Comparison of ENCODE assay signal across 19 mouse cellular contexts in genomic region chr8:120888005-120888404, GRCm38 (mm10).
A peak's percentile ranks its signal among the peaks of the same experiment; 100 is the strongest.
DNase-seq lines count a peak whose midpoint lies in the region; ATAC-seq and TF ChIP-seq lines count a peak whose summit lies in the region.
"Had no signal": no experiment of that assay in that cellular context is flagged by ENCODE, and none has a peak within 500 bp of the region (broad histone marks: within the 10 kb centered on the region; RNA-seq: fewer than 3 reads in every experiment).

No protein-coding gene starts in this region.

- H3K4me3 ChIP-seq in embryonic facial prominence, embryonic 13.5 days: no peak overlapping the region
- no peak overlapping the region for H3K4me3 ChIP-seq in embryonic facial prominence, embryonic 10.5 days
- no peak overlapping the region for H3K4me3 ChIP-seq in thymus, adult 2 months (ENCODE audit: control insufficient read depth, insufficient read depth, low read length)
- H3K4me3 ChIP-seq: forebrain, embryonic 13.5 days; heart, embryonic 15.5 days; limb, embryonic 13.5 days; liver, embryonic 13.5 days had no signal

- ATAC-seq in embryonic facial prominence, embryonic 13.5 days (ENCODE audit: insufficient number of reproducible peaks, insufficient read depth, low FRiP score, low TSS enrichment, low read depth): peak; percentile 34; the same call in 1 of the 2 replicates
- ATAC-seq: forebrain, embryonic 13.5 days; hindbrain, postnatal 0 days; midbrain, embryonic 16.5 days had no signal

- H3K27ac ChIP-seq in embryonic facial prominence, embryonic 13.5 days: no peak overlapping the region
- H3K27ac ChIP-seq in embryonic facial prominence, embryonic 10.5 days (replicated peaks): no peak overlapping the region
- H3K27ac ChIP-seq in thymus, adult 2 months (ENCODE audit: control insufficient read depth, insufficient read depth, low read length): no peak overlapping the region
- H3K27ac ChIP-seq: forebrain, embryonic 13.5 days; heart, embryonic 15.5 days; hindbrain, postnatal 0 days; limb, embryonic 13.5 days; liver, embryonic 13.5 days had no signal

- H3K36me3 ChIP-seq in embryonic facial prominence, embryonic 13.5 days: no peaks in the 10 kb centered on the region
- no peaks in the 10 kb centered on the region for H3K36me3 ChIP-seq in embryonic facial prominence, embryonic 10.5 days (replicated peaks)
- no peaks in the 10 kb centered on the region for H3K36me3 ChIP-seq in thymus, adult 2 months (ENCODE audit: control insufficient read depth, insufficient read depth, low read length)
- H3K36me3 ChIP-seq: heart, embryonic 15.5 days; limb, embryonic 13.5 days; liver, embryonic 13.5 days had no signal

- no peak for TF ChIP-seq POLR2A in thymus, adult 2 months (IDR thresholded peaks at IDR 0.05; ENCODE audit: control insufficient read depth, extremely low read depth, insufficient read depth, low read length, poor library complexity)

- H3K4me1 ChIP-seq in embryonic facial prominence, embryonic 13.5 days: peaks cover 16% of the 10 kb centered on the region
- peaks cover 43% of the 10 kb centered on the region for H3K4me1 ChIP-seq in embryonic facial prominence, embryonic 10.5 days
- peaks cover 16% of the 10 kb centered on the region for H3K4me1 ChIP-seq in thymus, adult 2 months (replicated peaks; ENCODE audit: control insufficient read depth, insufficient read depth, low read length)
- H3K4me1 ChIP-seq: liver, embryonic 13.5 days had no signal

- H3K4me2 ChIP-seq in embryonic facial prominence, embryonic 13.5 days: no peak overlapping the region
- H3K4me2 ChIP-seq: forebrain, embryonic 13.5 days; heart, embryonic 15.5 days; limb, embryonic 13.5 days; liver, embryonic 13.5 days had no signal

- DNase-seq in embryonic facial prominence, embryonic 10.5 days (ENCODE audit: low spot score): no peak
- peak; percentile 24 for DNase-seq in thymus, adult 2 months
- DNase-seq in thymus, adult 18-20 months: no peak
- peak; percentile 44 to 64 for DNase-seq in natural killer cell, adult 2 months (ENCODE audit: low spot score in 2 of 2)
- no peak for DNase-seq in embryo, embryonic 9.5 days (ENCODE audit: extremely low spot score)
- DNase-seq in kidney, adult 9 months: no peak
- no peak for DNase-seq in layer of hippocampus, adult 11-12 months (ENCODE audit: low spot score)
- DNase-seq: cerebellum, adult 18-20 months; cerebellum, postnatal 36 days; heart, adult 11 months; liver, embryonic 13.5 days; lung, postnatal 10 days; retina, postnatal 1 day had no signal

- no peak overlapping the region for H3K9ac ChIP-seq in embryonic facial prominence, embryonic 13.5 days
- H3K9ac ChIP-seq: forebrain, embryonic 13.5 days; heart, embryonic 15.5 days; limb, embryonic 13.5 days; liver, embryonic 13.5 days had no signal

- peaks cover 97% of the 10 kb centered on the region for H3K27me3 ChIP-seq in embryonic facial prominence, embryonic 13.5 days
- peaks cover 100% of the 10 kb centered on the region for H3K27me3 ChIP-seq in embryonic facial prominence, embryonic 10.5 days (replicated peaks; ENCODE audit: low read depth, poor library complexity, severe bottlenecking)
- H3K27me3 ChIP-seq in thymus, adult 2 months (ENCODE audit: control insufficient read depth, insufficient read depth, low read length): peaks cover 10% of the 10 kb centered on the region

- WGBS in embryonic facial prominence, embryonic 13.5 days: 47% methylated on average over 5 of the region's 5 CpGs
- 52% methylated on average over 5 of the region's 5 CpGs for WGBS in embryonic facial prominence, embryonic 10.5 days
- 3% methylated on average over 5 of the region's 5 CpGs for WGBS in thymus, adult 2 months

- H3K9me3 ChIP-seq in embryonic facial prominence, embryonic 13.5 days: no peaks in the 10 kb centered on the region
- H3K9me3 ChIP-seq in embryonic facial prominence, embryonic 10.5 days: no peaks in the 10 kb centered on the region
- H3K9me3 ChIP-seq: forebrain, embryonic 13.5 days; heart, embryonic 15.5 days; limb, embryonic 13.5 days; liver, embryonic 13.5 days had no signal

- no peak for TF ChIP-seq CTCF in thymus, adult 2 months (IDR thresholded peaks at IDR 0.05; ENCODE audit: borderline replicate concordance, control insufficient read depth, extremely low read depth, insufficient read depth, low read length, poor library complexity)

Comparison
In these comparisons a context has a peak if more than half of its experiments do, and no peak if none do; other contexts are left out.
1. DNase-seq: peak in thymus, adult 2 months (single experiment) and natural killer cell, adult 2 months (2 of 2); none in embryonic facial prominence, embryonic 10.5 days (single experiment), thymus, adult 18-20 months (0 of 2), embryo, embryonic 9.5 days (single experiment), kidney, adult 9 months (single experiment) and layer of hippocampus, adult 11-12 months (single experiment).